In genomic region chr11:118346395-118347096, GRCm38 (mm10) we compare ENCODE assay signal across 16 mouse cellular contexts. TPM values are rescaled to one million over a fixed set of nuclear protein-coding genes. Genes with fewer than 3 reads are reported as not detected.
DNase-seq lines count a peak whose midpoint lies in the region; ATAC-seq and TF ChIP-seq lines count a peak whose summit lies in the region.
"Had no signal": no experiment of that assay in that cellular context is flagged by ENCODE, and none has a peak within 500 bp of the region (broad histone marks: within the 10 kb centered on the region; RNA-seq: fewer than 3 reads in every experiment).

No protein-coding gene starts in this region.

- H3K36me3 ChIP-seq in forebrain, embryonic 14.5 days (ENCODE audit: control insufficient read depth, insufficient read depth, low read length): no peaks in the 10 kb centered on the region
- no peaks in the 10 kb centered on the region for H3K36me3 ChIP-seq in forebrain, embryonic 11.5 days (ENCODE audit: control insufficient read depth, insufficient read depth, low read length)
- H3K36me3 ChIP-seq in kidney, postnatal 0 days (ENCODE audit: insufficient read depth, low read length): no peaks in the 10 kb centered on the region
- H3K36me3 ChIP-seq: hindbrain, embryonic 10.5 days; lung, embryonic 15.5 days had no signal

- H3K4me3 ChIP-seq in forebrain, embryonic 14.5 days (ENCODE audit: low read depth, low read length): no peak overlapping the region
- H3K4me3 ChIP-seq in forebrain, embryonic 11.5 days (ENCODE audit: low read depth, low read length): no peak overlapping the region
- no peak overlapping the region for H3K4me3 ChIP-seq in kidney, postnatal 0 days (replicated peaks; ENCODE audit: low read depth, low read length)
- H3K4me3 ChIP-seq: hindbrain, embryonic 10.5 days; lung, embryonic 15.5 days; megakaryocyte, embryonic 14.5 days had no signal

- WGBS in forebrain, embryonic 14.5 days: 77% methylated on average over 8 of the region's 8 CpGs
- WGBS in forebrain, embryonic 11.5 days: 89% methylated on average over 8 of the region's 8 CpGs
- 79% methylated on average over 8 of the region's 8 CpGs for WGBS in kidney, postnatal 0 days

- no peak overlapping the region for H3K9ac ChIP-seq in forebrain, embryonic 14.5 days (ENCODE audit: low read length)
- H3K9ac ChIP-seq in forebrain, embryonic 11.5 days (ENCODE audit: low read length): no peak overlapping the region
- no peak overlapping the region for H3K9ac ChIP-seq in kidney, postnatal 0 days (ENCODE audit: low read depth, low read length)
- H3K9ac ChIP-seq: lung, embryonic 15.5 days had no signal

- intact Hi-C loops in heart, postnatal 14 days (cut with DNase I): no loop called here

- 0 out of 2 replicates have a peak overlapping the region, but pooled peaks have one; percentile 11 for H3K27ac ChIP-seq in forebrain, embryonic 14.5 days (ENCODE audit: low read depth, low read length)
- no peak overlapping the region for H3K27ac ChIP-seq in forebrain, embryonic 11.5 days (ENCODE audit: low read depth, low read length)
- H3K27ac ChIP-seq in kidney, postnatal 0 days: no peak overlapping the region
- H3K27ac ChIP-seq: lung, embryonic 15.5 days had no signal

- H3K4me1 ChIP-seq in forebrain, embryonic 14.5 days (ENCODE audit: control insufficient read depth, insufficient read depth, low read length): peaks cover 24% of the 10 kb centered on the region
- peaks cover 15% of the 10 kb centered on the region for H3K4me1 ChIP-seq in forebrain, embryonic 11.5 days (replicated peaks; ENCODE audit: control insufficient read depth, insufficient read depth, low read length)
- H3K4me1 ChIP-seq in kidney, postnatal 0 days (replicated peaks; ENCODE audit: insufficient read depth, low read length): peaks cover 46% of the 10 kb centered on the region

- no peak for ATAC-seq in forebrain, embryonic 14.5 days
- ATAC-seq in forebrain, embryonic 11.5 days (replicated peaks; ENCODE audit: low FRiP score): no peak
- no peak for ATAC-seq in kidney, postnatal 0 days (replicated peaks; ENCODE audit: low FRiP score, low read depth)
- ATAC-seq: activated CD4-positive, CD25-positive, alpha-beta regulatory T cell, adult 4 months had no signal

- no peaks in the 10 kb centered on the region for H3K9me3 ChIP-seq in forebrain, embryonic 14.5 days (replicated peaks; ENCODE audit: control insufficient read depth, low read length)
- no peaks in the 10 kb centered on the region for H3K9me3 ChIP-seq in forebrain, embryonic 11.5 days (ENCODE audit: control insufficient read depth, low read length)
- H3K9me3 ChIP-seq in kidney, postnatal 0 days (replicated peaks; ENCODE audit: low read length): no peaks in the 10 kb centered on the region
- H3K9me3 ChIP-seq: hindbrain, embryonic 10.5 days; lung, embryonic 15.5 days; megakaryocyte, embryonic 14.5 days had no signal

- no peak overlapping the region for H3K4me2 ChIP-seq in forebrain, embryonic 14.5 days (ENCODE audit: low read length)
- H3K4me2 ChIP-seq in forebrain, embryonic 11.5 days (ENCODE audit: low read depth, low read length, severe bottlenecking): no peak overlapping the region
- no peak overlapping the region for H3K4me2 ChIP-seq in kidney, postnatal 0 days (ENCODE audit: low read length)
- H3K4me2 ChIP-seq: lung, embryonic 15.5 days had no signal

- H3K27me3 ChIP-seq in forebrain, embryonic 14.5 days (replicated peaks; ENCODE audit: control insufficient read depth, insufficient read depth, low read length): no peaks in the 10 kb centered on the region
- H3K27me3 ChIP-seq in forebrain, embryonic 11.5 days (ENCODE audit: control insufficient read depth, insufficient read depth, low read length): no peaks in the 10 kb centered on the region
- H3K27me3 ChIP-seq in kidney, postnatal 0 days (ENCODE audit: insufficient read depth, low read length): no peaks in the 10 kb centered on the region
- H3K27me3 ChIP-seq: lung, embryonic 15.5 days had no signal

- DNase-seq in forebrain, embryonic 14.5 days (ENCODE audit: low spot score): no peak
- no peak for DNase-seq in forebrain, embryonic 11.5 days (ENCODE audit: low spot score)
- DNase-seq in kidney, postnatal 0 days (ENCODE audit: low spot score): no peak
- no peak for DNase-seq in kidney, postnatal 14 days
- DNase-seq in thymus, postnatal 4 days: peak; percentile 52
- DNase-seq in thymus, postnatal 10 days (ENCODE audit: low spot score in 2 of 2): no peak
- no peak for DNase-seq in natural killer cell, adult 2 months (ENCODE audit: low spot score in 2 of 2)
- DNase-seq in heart, postnatal 14 days: no peak
- DNase-seq: adrenal gland, postnatal 36 days; kidney, adult 8-10 months; right cerebral cortex, postnatal 25 days had no signal

- peak; percentile 33; the same call in 1 of the 2 replicates for TF ChIP-seq CTCF in kidney, postnatal 0 days (IDR thresholded peaks at IDR 0.05; ENCODE audit: low read depth)

RNA-seq across cellular contexts. Expression of gene Cep295nl, which starts 4.2 kb away (rescaled TPM):
- polyA plus RNA-seq in forebrain, embryonic 14.5 days (2014; fragmentation: Nextera tagmentation; extraction: Ambion mirVana): 0.11 TPM in 2 replicates
- 0.44 and 0.60 TPM in 2 replicates for polyA plus RNA-seq in forebrain, embryonic 11.5 days (2014; fragmentation: Nextera tagmentation; extraction: Ambion mirVana)
- 0.46 and 0.54 TPM in 2 replicates for polyA plus RNA-seq in kidney, postnatal 0 days (2015; fragmentation: Nextera tagmentation; extraction: Ambion mirVana)
- 1 to 10 TPM in 1 of 2 experiments, under 1 TPM in 1; 1.00 to 2.0 TPM for total RNA-seq in heart, postnatal 14 days (2021)
- total RNA-seq: common myeloid progenitor, adult 5-6 weeks had no signal

RNA-seq across cellular contexts. Expression of gene Timp2, which starts 9.0 kb away (rescaled TPM):
- polyA plus RNA-seq in forebrain, embryonic 14.5 days (2014; fragmentation: Nextera tagmentation; extraction: Ambion mirVana): 62.9 and 71.7 TPM in 2 replicates
- polyA plus RNA-seq in forebrain, embryonic 11.5 days (2014; fragmentation: Nextera tagmentation; extraction: Ambion mirVana): 48.0 and 50.8 TPM in 2 replicates
- polyA plus RNA-seq in kidney, postnatal 0 days (2015; fragmentation: Nextera tagmentation; extraction: Ambion mirVana): 81.0 and 88.4 TPM in 2 replicates
- 100 to 1,000 TPM; 150 to 168 TPM for total RNA-seq in heart, postnatal 14 days (2021)

RNA-seq across cellular contexts. Expression of gene Lgals3bp, which starts 55.3 kb away (rescaled TPM):
- 3.0 TPM in 2 replicates for polyA plus RNA-seq in forebrain, embryonic 14.5 days (2014; fragmentation: Nextera tagmentation; extraction: Ambion mirVana)
- polyA plus RNA-seq in forebrain, embryonic 11.5 days (2014; fragmentation: Nextera tagmentation; extraction: Ambion mirVana): 0.71 and 1.1 TPM in 2 replicates
- polyA plus RNA-seq in kidney, postnatal 0 days (2015; fragmentation: Nextera tagmentation; extraction: Ambion mirVana): 68.8 and 80.3 TPM in 2 replicates
- total RNA-seq in heart, postnatal 14 days (2021): 10 to 100 TPM; 21.2 to 24.1 TPM

RNA-seq across cellular contexts. Expression of gene Usp36, which starts 56.5 kb away (rescaled TPM):
- polyA plus RNA-seq in forebrain, embryonic 14.5 days (2014; fragmentation: Nextera tagmentation; extraction: Ambion mirVana): 7.1 and 8.7 TPM in 2 replicates
- polyA plus RNA-seq in forebrain, embryonic 11.5 days (2014; fragmentation: Nextera tagmentation; extraction: Ambion mirVana): 16.7 and 17.3 TPM in 2 replicates
- 10.9 and 11.9 TPM in 2 replicates for polyA plus RNA-seq in kidney, postnatal 0 days (2015; fragmentation: Nextera tagmentation; extraction: Ambion mirVana)
- total RNA-seq in heart, postnatal 14 days (2021): 10 to 100 TPM; 14.4 to 15.6 TPM

Comparison
In these comparisons a context has a peak if more than half of its experiments do, and no peak if none do; other contexts are left out.
1. RNA of gene Lgals3bp, which starts 55.3 kb away (polyA plus RNA-seq): 68.8 to 80.3 TPM in kidney, postnatal 0 days; 3.0 TPM in forebrain, embryonic 14.5 days and 0.71 to 1.1 TPM in forebrain, embryonic 11.5 days; every median in the first group is over 10 times any median in the second.